Mouse (Mus musculus): ENCODE results near the gene Gm8994.
"Not testable (repeated sequence)": the region's sequence is repeated elsewhere in the genome, so short reads cannot be mapped to it uniquely, and the experiment has no call there.

Gene Gm8994

GRCm38 (mm10) chr6:136327239-136327638 lies at the start of gene Gm8994:
TSS of gene Gm8994 (plus strand) at chr6:136327539.
- DNase-seq, result not testable (repeated sequence)

- DNase-seq, result no peak
These were observed 49.7 kb upstream of the Gm8994 start for GRCm38 (mm10) chr6:136277685-136278084.

- no peak for DNase-seq
These were observed 42.8 kb upstream of the Gm8994 start for GRCm38 (mm10) chr6:136284565-136284964.

DNA sequence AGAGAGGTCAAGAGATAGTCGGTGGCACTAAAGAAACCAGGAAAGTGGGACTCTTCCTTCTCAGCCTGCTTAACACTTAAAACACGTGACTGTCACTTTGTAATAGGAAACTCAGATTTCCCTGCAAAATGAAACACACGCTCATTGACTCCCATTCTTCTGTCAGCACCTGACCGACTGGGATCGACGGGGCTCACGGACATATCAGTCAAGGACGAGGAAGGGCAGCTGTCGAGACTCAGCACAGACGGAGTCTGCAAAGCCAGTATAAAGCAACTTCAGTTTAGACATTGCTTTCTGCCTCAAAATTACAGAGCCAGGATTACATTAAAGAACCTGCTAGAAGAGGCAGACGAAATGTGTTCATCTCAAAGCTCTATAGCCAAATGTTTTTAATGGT lies 41.2 kb upstream of the Gm8994 start:
- DNase-seq, result no peak

DNA sequence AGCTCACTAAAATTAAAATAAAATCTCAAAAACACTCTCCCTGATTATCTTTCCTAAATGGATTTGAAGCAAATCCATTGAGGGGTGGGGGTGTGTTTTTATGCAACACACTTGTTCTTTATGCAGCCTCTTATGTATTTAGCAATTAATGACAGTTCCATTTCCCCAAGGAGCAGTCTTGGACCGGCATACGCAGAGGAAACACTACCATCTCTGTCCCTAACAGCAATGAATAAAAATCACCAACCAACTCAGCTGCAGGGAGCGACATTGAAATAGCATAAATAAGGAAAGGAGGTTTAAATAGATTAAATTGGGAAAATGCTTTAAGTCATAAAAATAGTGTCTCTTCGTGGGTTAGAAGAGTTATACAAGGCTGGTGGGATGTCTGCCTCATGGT lies 40.8 kb upstream of the Gm8994 start:
- no peak for DNase-seq

- DNase-seq, result no peak
These were observed 35.9 kb upstream of the Gm8994 start for GRCm38 (mm10) chr6:136291424-136291823.

- DNase-seq, result no peak
These were observed 35.2 kb upstream of the Gm8994 start for GRCm38 (mm10) chr6:136291951-136292714.

GRCm38 (mm10) chr6:136293700-136294099 lies 33.6 kb upstream of the Gm8994 start:
- no peak for DNase-seq

DNA sequence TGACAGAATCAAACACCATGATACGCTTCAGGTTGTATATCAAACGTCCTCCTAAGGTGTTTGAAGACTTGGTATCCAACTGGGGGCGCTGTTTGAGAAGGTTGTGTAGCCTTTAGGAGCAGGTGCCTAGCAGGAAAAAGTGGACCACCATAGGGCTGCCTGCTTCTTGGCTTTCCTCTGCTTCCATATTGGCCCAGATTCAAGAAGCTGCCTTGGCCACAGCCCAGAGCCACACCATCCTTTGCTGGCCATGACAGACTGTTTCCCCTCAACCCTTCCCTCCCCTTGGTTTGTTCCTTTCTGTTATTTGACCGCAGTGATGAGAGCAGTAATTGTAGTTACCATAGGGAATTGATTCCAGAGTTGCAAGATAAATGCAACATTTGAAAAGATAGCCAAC lies 31.5 kb upstream of the Gm8994 start:
- peak; percentile 15 for DNase-seq

- peak; percentile 31 for DNase-seq
These were observed 31.1 kb upstream of the Gm8994 start for GRCm38 (mm10) chr6:136296251-136296650.

GRCm38 (mm10) chr6:136303514-136303913 lies 23.8 kb upstream of the Gm8994 start:
- DNase-seq, result no peak

DNA sequence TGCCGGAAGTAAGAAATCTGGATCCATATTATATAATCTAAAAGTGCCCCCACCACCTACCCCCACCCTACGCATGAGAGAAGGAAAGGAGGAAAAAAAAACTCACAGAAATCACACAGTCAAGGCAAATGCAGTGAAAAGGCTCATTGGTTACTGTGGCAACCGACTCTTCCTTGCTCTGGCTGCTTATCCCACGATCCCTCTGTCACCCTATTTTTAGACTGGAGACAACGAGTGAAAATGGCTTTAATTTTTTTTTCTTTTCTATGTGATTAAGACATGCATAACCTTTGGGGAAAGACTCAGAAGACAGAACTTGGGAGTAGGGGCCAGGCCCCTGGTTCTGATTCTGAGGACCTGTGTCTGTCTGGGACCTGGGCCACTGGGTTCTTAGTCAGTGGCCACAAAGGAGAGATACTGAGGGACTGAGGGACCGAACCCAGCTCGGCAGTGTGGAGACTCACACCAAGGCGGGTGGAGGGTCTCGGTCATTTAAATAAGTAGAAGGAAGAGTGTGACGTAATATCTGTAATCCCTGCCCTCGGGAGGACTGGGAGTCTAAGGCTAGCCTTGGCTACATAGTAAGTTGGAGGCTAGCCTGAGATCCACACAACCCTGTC lies 22.9 kb upstream of the Gm8994 start:
- no peak for DNase-seq

DNA sequence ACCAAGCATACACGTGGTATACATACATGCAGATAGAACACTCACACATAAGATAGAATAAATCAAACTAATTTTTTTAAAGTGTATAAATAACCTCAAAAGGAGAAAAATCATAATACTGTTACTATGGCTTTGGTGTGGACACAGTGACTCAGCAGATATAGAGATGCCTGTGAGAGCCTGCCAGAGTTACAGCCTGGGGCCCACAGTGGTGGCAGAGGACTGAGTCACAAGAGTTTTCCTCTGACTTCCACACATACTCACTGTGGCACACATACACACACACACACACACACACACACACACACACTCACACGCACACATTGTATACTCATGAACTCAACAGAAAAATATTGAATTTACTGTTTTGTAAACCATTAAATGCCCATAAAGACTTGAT lies 17.9 kb upstream of the Gm8994 start:
- DNase-seq, result no peak

- not testable (repeated sequence) for DNase-seq
These were observed 1.1 kb downstream of the Gm8994 start for GRCm38 (mm10) chr6:136328416-136328815.

DNA sequence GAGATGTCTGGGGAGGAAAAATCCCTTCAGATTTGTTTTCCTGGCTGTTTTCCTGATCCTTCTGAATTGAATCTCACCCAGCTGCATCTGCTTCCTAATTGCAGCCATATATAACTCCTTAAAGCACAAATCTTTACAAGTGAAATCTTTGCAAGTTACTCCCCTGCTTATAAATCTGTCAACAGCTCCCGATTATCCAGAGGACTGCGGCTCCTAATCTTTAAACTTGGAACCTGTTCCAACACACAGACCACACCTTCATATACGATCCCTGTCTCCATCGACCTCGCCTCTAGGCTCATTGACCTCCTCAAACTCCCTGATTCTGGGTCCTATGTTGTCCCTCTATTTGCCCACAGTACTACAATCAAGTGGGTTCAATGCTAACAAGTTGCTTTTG lies 13.3 kb downstream of the Gm8994 start:
- DNase-seq, result no peak

GRCm38 (mm10) chr6:136341093-136341492 lies 13.8 kb downstream of the Gm8994 start:
- no peak for DNase-seq

GRCm38 (mm10) chr6:136343868-136344267 lies 16.5 kb downstream of the Gm8994 start:
- DNase-seq, result no peak

- DNase-seq, result no peak
These were observed 17.7 kb downstream of the Gm8994 start for GRCm38 (mm10) chr6:136345034-136345433.

DNA sequence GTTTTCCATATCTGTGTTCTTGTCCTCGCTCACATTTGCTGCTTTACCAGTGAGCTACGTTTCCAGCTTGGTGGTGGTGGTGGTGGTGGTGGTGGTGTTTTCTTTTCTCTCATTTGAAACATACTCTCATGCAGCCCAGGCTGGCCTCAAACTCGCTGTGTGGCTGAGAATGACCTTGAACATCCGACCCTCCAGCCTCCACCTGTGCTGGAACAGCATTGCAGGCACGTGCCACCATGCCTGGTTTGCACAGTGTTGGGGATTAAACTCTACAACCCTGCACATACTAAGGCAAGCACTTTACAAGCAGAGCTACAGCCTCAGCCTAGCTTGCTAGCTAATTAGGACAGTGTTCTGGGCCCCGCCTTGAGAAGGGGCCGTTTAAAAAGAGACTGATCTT lies 18.3 kb downstream of the Gm8994 start:
- no peak for DNase-seq

- DNase-seq, result no peak
These were observed 19.7 kb downstream of the Gm8994 start for GRCm38 (mm10) chr6:136347053-136347452.

- DNase-seq, result no peak
These were observed 20.3 kb downstream of the Gm8994 start for GRCm38 (mm10) chr6:136347631-136348030.

- DNase-seq, result peak; percentile 75
These were observed 26.3 kb downstream of the Gm8994 start for GRCm38 (mm10) chr6:136353399-136354184.

GRCm38 (mm10) chr6:136358471-136358870 lies 31.1 kb downstream of the Gm8994 start:
- no peak for DNase-seq

DNA sequence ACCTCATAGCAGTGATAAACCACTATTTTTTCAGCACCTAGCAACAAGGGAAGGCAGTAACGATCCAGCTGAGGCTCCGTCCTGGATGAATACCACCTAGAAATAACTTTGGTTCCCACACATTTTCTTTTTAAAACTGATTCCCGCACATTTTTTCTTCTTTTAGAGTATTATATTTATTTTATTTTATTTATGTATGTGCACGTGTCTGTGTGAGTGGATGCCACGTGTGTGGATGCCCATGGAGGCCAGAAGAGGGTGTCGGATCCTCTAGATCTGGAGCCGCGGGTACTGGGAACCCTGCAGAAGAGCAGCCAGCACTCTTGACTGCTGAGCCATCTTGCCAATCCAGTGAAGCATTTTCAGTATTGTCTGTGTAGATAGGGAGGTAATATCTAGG lies 36.0 kb downstream of the Gm8994 start:
- no peak for DNase-seq
